ENCODE assay signal across 10 mouse cellular contexts in the genomic region with DNA sequence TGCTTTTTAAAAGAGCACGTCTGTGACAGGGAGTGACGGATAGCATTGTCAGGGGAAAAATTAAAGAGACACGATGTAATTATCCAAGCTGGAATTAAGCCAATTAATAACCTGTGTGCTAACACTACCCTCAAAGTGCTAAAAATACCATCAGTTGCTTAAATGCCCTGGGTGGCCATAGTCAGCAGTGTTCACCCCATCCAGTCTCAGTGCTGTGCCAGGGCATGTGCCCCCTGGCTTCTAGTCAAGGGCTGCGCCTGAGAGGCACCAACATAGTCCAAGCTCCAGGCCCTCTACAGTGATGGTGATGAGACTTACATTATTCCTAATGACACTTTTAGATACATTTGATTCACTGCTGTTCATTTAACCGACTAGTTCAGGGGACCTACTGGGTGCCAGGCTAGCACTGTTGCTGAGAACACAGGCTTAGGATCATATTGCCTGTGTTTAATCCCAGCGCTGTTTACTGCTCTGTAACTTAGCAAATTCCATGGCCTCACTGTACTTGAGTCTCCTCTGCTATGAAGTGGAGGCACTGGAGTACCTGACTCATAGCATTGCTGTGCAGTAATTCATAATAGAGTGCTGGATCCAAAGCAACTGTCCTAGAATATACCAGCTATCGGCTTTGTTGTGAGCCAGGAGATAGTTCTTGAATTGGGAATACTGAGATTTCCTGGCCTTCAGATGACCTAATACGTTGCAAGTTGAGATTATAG.
DNase-seq lines count a peak whose midpoint lies in the region; ATAC-seq lines count a peak whose summit lies in the region.
"Had no signal": no experiment of that assay in that cellular context is flagged by ENCODE, and none has a peak within 500 bp of the region (broad histone marks: within the 10 kb centered on the region; RNA-seq: fewer than 3 reads in every experiment).

No protein-coding gene starts in this region.

- H3K27me3 ChIP-seq in heart, embryonic 14.5 days (ENCODE audit: control insufficient read depth, insufficient read depth, low read length), result no peaks in the 10 kb centered on the region

- no peak overlapping the region for H3K9ac ChIP-seq in heart, embryonic 14.5 days (ENCODE audit: low read length)

- H3K27ac ChIP-seq in heart, embryonic 14.5 days (replicated peaks in 1 of 2; ENCODE audit: control insufficient read depth in 1 of 2, insufficient read depth in 1 of 2, low read depth in 2 of 2, low read length in 2 of 2), result peak overlapping the region; percentile 56 to 64

- no peaks in the 10 kb centered on the region for H3K36me3 ChIP-seq in heart, embryonic 14.5 days (ENCODE audit: control insufficient read depth, insufficient read depth, low read length)

- WGBS in heart, embryonic 14.5 days, result 62% methylated on average over 8 of the region's 8 CpGs

- H3K4me1 ChIP-seq in heart, embryonic 14.5 days (ENCODE audit: control insufficient read depth in 2 of 2, insufficient read depth in 2 of 2, low read length in 2 of 2), result peaks cover 3 to 27% of the 10 kb centered on the region in 2 experiments

- H3K4me3 ChIP-seq in heart, embryonic 14.5 days (ENCODE audit: control insufficient read depth in 1 of 2, insufficient read depth in 1 of 2, low read depth in 1 of 2, low read length in 2 of 2), result no peak overlapping the region
- H3K4me3 ChIP-seq: megakaryocyte, embryonic 14.5 days had no signal

- no peaks in the 10 kb centered on the region for H3K9me3 ChIP-seq in heart, embryonic 14.5 days (ENCODE audit: control insufficient read depth, low read length)
- H3K9me3 ChIP-seq: megakaryocyte, embryonic 14.5 days had no signal

- intact Hi-C loops in heart, postnatal 36 days (cut with DNase I), result no loop called here
- intact Hi-C loops in heart, postnatal 14 days (cut with DNase I), result loop anchor here (5.0 kb wide), 1 partner anchor 33 kb away; no protein-coding TSS in a partner anchor

- no peak for ATAC-seq in cerebellum, adult (ENCODE audit: insufficient number of reproducible peaks, low FRiP score, low TSS enrichment)
- ATAC-seq in heart, embryonic 14.5 days (ENCODE audit: insufficient number of reproducible peaks, insufficient read depth, low FRiP score, low read depth), result no peak

- no peak overlapping the region for H3K4me2 ChIP-seq in heart, embryonic 14.5 days (ENCODE audit: low read length)

- peak; percentile 54 for DNase-seq in cerebellum, adult 11-12 months
- DNase-seq in heart, postnatal 36 days, result no peak
- peak; percentile 9 for DNase-seq in NIH3T3 (ENCODE audit: low read depth)
- peak; percentile 36 to 58 for DNase-seq in heart, postnatal 14 days
- no peak for DNase-seq in left cerebral cortex, adult 9 months (ENCODE audit: low spot score in 2 of 2)
- DNase-seq in urinary bladder, postnatal 25 days (ENCODE audit: low spot score), result no peak
- DNase-seq: kidney, adult 11 months had no signal

Comparison
In these comparisons a context has a peak if more than half of its experiments do, and no peak if none do; other contexts are left out.
1. DNase-seq: peak in cerebellum, adult 11-12 months (single experiment), NIH3T3 (single experiment) and heart, postnatal 14 days (2 of 2); none in heart, postnatal 36 days (0 of 2), left cerebral cortex, adult 9 months (0 of 2) and urinary bladder, postnatal 25 days (single experiment).